Mouse (Mus musculus): Measurements from ENCODE around the gene Olfr1121. TPM values are rescaled to one million over a fixed set of nuclear protein-coding genes. Genes with fewer than 3 reads are reported as not detected.
"Not testable (repeated sequence)": the region's sequence is repeated elsewhere in the genome, so short reads cannot be mapped to it uniquely, and the experiment has no call there.

Gene Olfr1121
- total RNA-seq (2018; cell fraction: chromatin; rRNA removed), result not detected
- not detected for total RNA-seq (2018; cell fraction: cytosol; rRNA removed)
- total RNA-seq (2018; cell fraction: nucleus; rRNA removed), result not detected
- not detected in 3 replicates for polyA plus RNA-seq (2018)

DNA sequence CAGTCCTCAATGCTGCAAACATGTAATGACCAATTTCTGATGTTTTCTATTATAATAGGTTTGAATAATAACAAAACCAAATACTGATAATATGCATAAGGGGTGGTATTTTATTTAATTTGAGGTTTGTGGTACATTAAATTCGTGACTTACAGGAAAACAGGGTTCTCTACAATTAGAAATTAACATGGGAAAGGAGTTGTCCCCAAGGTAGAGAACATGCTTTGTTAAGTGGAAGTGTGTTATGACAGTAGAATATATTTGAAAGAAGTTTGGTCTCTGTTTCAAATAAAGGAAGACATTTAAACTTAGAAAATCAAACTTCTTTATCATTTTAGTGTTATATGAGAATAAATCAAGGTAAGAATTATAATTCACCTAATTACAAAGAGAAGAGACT lies at the start of gene Olfr1121:
Gene Olfr1121, plus strand, starts transcription at position 301 of the 400 bp plus-strand sequence.
- H3K36me3 ChIP-seq (ENCODE audit: inconsistent target), result no peaks in the 10 kb centered on the region
- H3K79me2 ChIP-seq (ENCODE audit: inconsistent target), result no peaks in the 10 kb centered on the region
- WGBS (ENCODE audit: missing documents), result 10% methylated on average over 1 of the region's 1 CpGs
- H3K4me3 ChIP-seq (ENCODE audit: inconsistent target), result no peak within 1 kb of the TSS
- no peak within 1 kb of the TSS for H3K27ac ChIP-seq

DNA sequence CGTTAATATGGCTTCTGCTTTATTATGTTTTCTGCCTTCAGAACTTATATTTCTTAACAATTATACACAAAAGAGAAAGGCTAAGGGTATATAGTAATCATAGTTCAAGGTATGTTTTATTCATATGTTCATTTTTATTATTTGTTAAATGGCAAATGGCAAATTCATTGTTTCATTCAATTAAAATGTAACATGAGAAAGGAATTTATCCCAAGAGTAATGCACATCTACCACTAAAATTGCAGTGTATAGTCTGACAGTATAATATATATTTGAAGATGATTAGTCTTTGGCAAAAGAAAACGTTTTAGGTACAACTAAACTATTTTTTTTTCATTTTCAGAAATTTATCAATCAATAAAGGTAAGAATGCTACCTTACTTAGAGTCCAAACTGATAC lies 15.2 kb upstream of the Olfr1121 start, which contains the start of gene Olfr1120:
Gene Olfr1120, plus strand, starts transcription at position 301 of the 400 bp plus-strand sequence.
- Histone ChIP-seq H3K4me3 (ENCODE audit: inconsistent target) (no peak within 1 kb of the TSS), H3K36me3 (ENCODE audit: inconsistent target) (no peaks in the 10 kb centered on the region), H3K27ac (no peak within 1 kb of the TSS), H3K79me2 (ENCODE audit: inconsistent target) (no peaks in the 10 kb centered on the region)
- 61% methylated on average over 2 of the region's 2 CpGs for WGBS (ENCODE audit: missing documents)

DNA sequence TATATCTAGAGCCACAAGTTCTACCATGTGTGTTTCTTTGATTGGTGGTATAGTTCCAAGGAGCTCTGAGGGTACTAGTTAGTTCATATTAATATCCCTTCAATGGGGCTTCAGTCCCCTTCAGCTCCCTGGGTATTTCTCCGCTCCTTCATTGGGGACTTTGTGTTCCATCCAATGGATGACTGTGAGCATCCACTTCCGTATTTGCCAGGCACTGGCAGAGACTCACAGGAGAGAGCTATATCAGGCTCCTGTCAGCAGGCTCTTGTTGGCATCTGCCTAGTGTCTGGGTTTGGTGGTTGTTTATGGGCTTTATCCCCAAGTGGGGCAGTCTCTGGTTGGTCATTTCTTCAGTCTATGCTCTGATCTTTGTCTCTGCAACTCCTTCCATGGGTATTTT lies 9.6 kb upstream of the Olfr1121 start:
- H3K36me3 ChIP-seq (ENCODE audit: inconsistent target); H3K79me2 ChIP-seq (ENCODE audit: inconsistent target); H3K27ac ChIP-seq; H3K4me3 ChIP-seq (ENCODE audit: inconsistent target): not testable (repeated sequence)
- 100% methylated on average over 2 of the region's 2 CpGs for WGBS (ENCODE audit: missing documents)

DNA sequence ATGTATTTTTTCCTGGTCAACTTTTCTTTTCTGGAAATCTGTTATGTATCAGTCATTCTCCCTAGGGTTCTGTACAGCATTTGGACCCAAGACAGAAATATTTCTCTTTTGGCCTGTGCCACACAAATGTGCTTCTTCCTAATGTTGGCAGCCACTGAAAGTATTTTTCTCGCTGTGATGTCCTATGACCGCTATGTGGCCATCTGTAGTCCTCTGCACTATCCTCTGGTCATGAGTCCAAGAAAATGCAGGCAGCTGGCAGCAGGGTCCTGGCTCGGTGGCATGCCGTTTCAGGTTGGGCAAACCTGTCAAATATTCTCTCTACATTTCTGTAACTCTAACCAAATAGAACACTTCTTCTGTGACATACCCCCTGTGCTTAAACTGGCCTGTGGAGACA lies 2.0 kb downstream of the Olfr1121 start:
- no peak overlapping the region for H3K27ac ChIP-seq
- WGBS (ENCODE audit: missing documents), result 82% methylated on average over 4 of the region's 4 CpGs
- no peak overlapping the region for H3K4me3 ChIP-seq (ENCODE audit: inconsistent target)
- H3K79me2 ChIP-seq (ENCODE audit: inconsistent target), result no peaks in the 10 kb centered on the region
- no peaks in the 10 kb centered on the region for H3K36me3 ChIP-seq (ENCODE audit: inconsistent target)

DNA sequence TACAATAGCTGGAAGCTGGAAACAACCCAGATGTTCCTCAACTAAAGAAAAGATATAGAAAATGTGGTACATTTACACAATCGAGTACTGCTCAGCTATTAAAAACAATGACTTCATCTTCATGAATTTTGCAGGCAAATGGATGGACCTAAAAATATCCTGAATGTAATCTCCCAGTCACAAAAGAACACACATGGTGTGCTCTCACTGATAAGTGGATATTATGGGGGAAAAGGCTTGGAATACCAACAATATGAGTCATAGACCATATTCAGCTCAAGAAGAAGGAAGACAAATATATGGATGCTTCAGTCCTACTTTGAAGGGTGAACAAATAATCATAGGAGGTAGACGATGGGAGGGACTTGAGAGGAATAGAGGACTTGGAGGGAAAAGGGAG lies 14.2 kb downstream of the Olfr1121 start:
- no peak overlapping the region for H3K4me3 ChIP-seq (ENCODE audit: inconsistent target)
- WGBS (ENCODE audit: missing documents), result 64% methylated on average over 2 of the region's 2 CpGs
- no peaks in the 10 kb centered on the region for H3K79me2 ChIP-seq (ENCODE audit: inconsistent target)
- no peak overlapping the region for H3K27ac ChIP-seq
- no peaks in the 10 kb centered on the region for H3K36me3 ChIP-seq (ENCODE audit: inconsistent target)

DNA sequence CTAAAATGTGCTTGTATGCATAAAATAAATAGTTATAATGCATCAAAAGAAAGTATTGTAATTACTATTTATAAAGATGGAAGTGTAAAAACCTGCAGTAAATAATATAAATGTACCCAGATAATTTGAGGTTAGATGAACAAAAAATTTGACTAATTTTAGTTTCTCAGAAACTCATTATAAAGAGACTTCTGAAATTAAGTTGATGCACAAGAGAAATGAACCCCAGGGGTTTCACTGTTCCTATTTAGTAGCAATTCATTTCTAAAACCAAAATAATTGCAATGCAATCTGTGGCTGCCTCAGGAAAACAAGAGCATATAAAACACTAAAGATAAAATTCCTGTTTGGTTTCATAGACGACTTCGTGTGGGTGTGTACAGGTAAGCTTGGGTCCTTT lies 15.9 kb downstream of the Olfr1121 start, which contains the start of gene Olfr1122:
Gene Olfr1122, plus strand, starts transcription at position 301 of the 400 bp plus-strand sequence.
- WGBS (ENCODE audit: missing documents), result 92% methylated on average over 2 of the region's 2 CpGs

DNA sequence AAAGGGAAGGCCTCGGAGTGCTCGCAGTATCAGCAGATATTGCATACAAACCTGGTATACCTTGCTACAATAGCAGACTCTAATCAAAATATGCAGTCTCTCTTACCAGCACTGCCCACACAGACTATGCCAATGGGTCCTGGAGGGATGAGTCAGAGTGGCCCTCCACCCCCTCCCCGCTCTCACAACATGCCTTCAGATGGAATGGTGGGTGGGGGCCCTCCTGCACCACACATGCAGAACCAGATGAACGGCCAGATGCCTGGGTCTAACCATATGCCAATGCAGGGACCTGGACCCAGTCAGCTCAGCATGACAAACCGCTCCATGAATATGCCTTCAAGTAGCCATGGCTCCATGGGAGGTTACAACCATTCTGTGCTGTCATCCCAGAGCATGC lies 23.9 kb downstream of the Olfr1121 start:
- not testable (repeated sequence) for H3K27ac ChIP-seq; H3K36me3 ChIP-seq (ENCODE audit: inconsistent target); H3K79me2 ChIP-seq (ENCODE audit: inconsistent target); H3K4me3 ChIP-seq (ENCODE audit: inconsistent target)
- 90% methylated on average over 3 of the region's 5 CpGs for WGBS (ENCODE audit: missing documents)

More for the DNA sequence above, 15.9 kb downstream of the Olfr1121 start, which contains the start of gene Olfr1122:
- H3K27ac ChIP-seq, result no peak within 1 kb of the TSS
- H3K79me2 ChIP-seq (ENCODE audit: inconsistent target), result no peaks in the 10 kb centered on the region
- no peak within 1 kb of the TSS for H3K4me3 ChIP-seq (ENCODE audit: inconsistent target)
- H3K36me3 ChIP-seq (ENCODE audit: inconsistent target), result no peaks in the 10 kb centered on the region

DNA sequence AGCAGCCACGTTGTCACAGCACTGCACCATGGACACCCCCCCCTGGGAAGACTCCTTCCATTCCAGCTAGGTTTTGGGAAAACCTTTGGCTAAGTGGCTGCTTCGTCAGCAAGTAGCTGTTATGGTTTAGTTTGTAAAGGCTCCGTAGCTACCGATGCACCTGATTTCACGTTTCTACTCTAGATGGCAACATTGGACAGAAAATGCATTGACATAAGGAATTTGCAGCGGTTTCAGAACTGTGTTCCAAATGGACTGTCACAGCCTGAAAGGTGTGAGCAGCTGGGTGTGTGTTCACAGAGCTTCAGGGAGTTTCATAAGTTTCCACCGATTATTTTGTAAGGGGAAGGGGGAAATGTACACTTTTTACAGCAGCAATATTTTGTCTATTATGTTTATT lies 25.0 kb downstream of the Olfr1121 start:
- not testable (repeated sequence) for H3K27ac ChIP-seq; H3K36me3 ChIP-seq (ENCODE audit: inconsistent target); H3K79me2 ChIP-seq (ENCODE audit: inconsistent target); H3K4me3 ChIP-seq (ENCODE audit: inconsistent target)
- 84% methylated on average over 7 of the region's 7 CpGs for WGBS (ENCODE audit: missing documents)

DNA sequence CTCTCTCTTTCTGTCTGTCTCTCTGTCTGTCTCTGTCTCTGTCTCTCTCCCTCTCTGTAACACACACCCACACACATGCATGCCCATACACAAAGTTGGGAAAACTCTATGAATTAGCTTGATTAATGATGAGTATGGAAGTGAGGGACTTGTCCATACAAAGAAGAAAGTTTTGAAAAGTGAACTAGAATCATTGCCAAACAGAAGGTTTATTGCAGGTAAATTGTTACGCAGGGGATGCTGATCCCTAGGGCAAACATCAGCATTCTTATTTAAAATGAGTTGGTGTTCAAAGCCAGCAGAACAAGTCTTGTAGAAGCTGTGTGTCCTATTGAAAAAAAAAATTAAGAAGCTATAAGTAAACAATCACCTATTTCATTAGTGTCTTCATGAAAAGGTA lies 46.6 kb downstream of the Olfr1121 start, which contains the start of gene Olfr1123:
Gene Olfr1123, plus strand, starts transcription at position 301 of the 400 bp plus-strand sequence.
- H3K27ac ChIP-seq, result no peak within 1 kb of the TSS
- no peaks in the 10 kb centered on the region for H3K36me3 ChIP-seq (ENCODE audit: inconsistent target)
- H3K4me3 ChIP-seq (ENCODE audit: inconsistent target), result no peak within 1 kb of the TSS
- H3K79me2 ChIP-seq (ENCODE audit: inconsistent target), result no peaks in the 10 kb centered on the region
- WGBS (ENCODE audit: missing documents), result 70% methylated on average over 1 of the region's 1 CpGs

Other genes with a start within 250 kb of the Olfr1121 start
- gene Olfr1110, start 229.6 kb upstream of the Olfr1121 start, polyA plus RNA-seq (2018), result not detected in 3 replicates
- gene Olfr1111, start 217.3 kb upstream of the Olfr1121 start, polyA plus RNA-seq (2018), result not detected in 3 replicates
- not detected in 3 replicates for gene Olfr1112, start 182.1 kb upstream of the Olfr1121 start, polyA plus RNA-seq (2018)
- gene Olfr1113, start 160.9 kb upstream of the Olfr1121 start, polyA plus RNA-seq (2018), result not detected in 3 replicates
- not detected in 3 replicates for gene Olfr1115, start 121.9 kb upstream of the Olfr1121 start, polyA plus RNA-seq (2018)
- not detected in 3 replicates for gene Olfr1116, start 102.4 kb upstream of the Olfr1121 start, polyA plus RNA-seq (2018)
- gene Olfr1118, start 62.3 kb upstream of the Olfr1121 start, polyA plus RNA-seq (2018), result not detected in 3 replicates
- gene Olfr1120, start 15.1 kb upstream of the Olfr1121 start, polyA plus RNA-seq (2018), result not detected in 3 replicates
- not detected in 3 replicates for gene Olfr1122, start 16.0 kb downstream of the Olfr1121 start, polyA plus RNA-seq (2018)
- not detected in 3 replicates for gene Olfr1123, start 46.7 kb downstream of the Olfr1121 start, polyA plus RNA-seq (2018)
- not detected in 3 replicates for gene Olfr1124, start 60.4 kb downstream of the Olfr1121 start, polyA plus RNA-seq (2018)
- gene Olfr1126, start 84.1 kb downstream of the Olfr1121 start, polyA plus RNA-seq (2018), result not detected in 3 replicates
- gene Pramel7, start 127.2 kb downstream of the Olfr1121 start, polyA plus RNA-seq (2018), result not detected in 3 replicates
- gene Pramel6, start 136.7 kb downstream of the Olfr1121 start, polyA plus RNA-seq (2018), result not detected in 3 replicates
- gene Olfr153, start 161.9 kb downstream of the Olfr1121 start, polyA plus RNA-seq (2018), result not detected in 3 replicates
- gene Olfr1128, start 175.6 kb downstream of the Olfr1121 start, polyA plus RNA-seq (2018), result not detected in 3 replicates
- not detected in 3 replicates for gene Olfr1129, start 204.0 kb downstream of the Olfr1121 start, polyA plus RNA-seq (2018)
- gene Olfr1130, start 236.3 kb downstream of the Olfr1121 start, polyA plus RNA-seq (2018), result not detected in 3 replicates